Mouse (Mus musculus): ENCODE data around the gene Tpx2.

Tpx2 gene

GRCm38 (mm10) chr2:152911432-152911831 is 63.7 kb downstream of the Tpx2 start:
- in situ Hi-C loops (cut with MboI, MseI), result no loop called here

GRCm38 (mm10) chr2:152913471-152913870 is 65.7 kb downstream of the Tpx2 start:
- in situ Hi-C loops (cut with MboI, MseI), result no loop called here

DNA sequence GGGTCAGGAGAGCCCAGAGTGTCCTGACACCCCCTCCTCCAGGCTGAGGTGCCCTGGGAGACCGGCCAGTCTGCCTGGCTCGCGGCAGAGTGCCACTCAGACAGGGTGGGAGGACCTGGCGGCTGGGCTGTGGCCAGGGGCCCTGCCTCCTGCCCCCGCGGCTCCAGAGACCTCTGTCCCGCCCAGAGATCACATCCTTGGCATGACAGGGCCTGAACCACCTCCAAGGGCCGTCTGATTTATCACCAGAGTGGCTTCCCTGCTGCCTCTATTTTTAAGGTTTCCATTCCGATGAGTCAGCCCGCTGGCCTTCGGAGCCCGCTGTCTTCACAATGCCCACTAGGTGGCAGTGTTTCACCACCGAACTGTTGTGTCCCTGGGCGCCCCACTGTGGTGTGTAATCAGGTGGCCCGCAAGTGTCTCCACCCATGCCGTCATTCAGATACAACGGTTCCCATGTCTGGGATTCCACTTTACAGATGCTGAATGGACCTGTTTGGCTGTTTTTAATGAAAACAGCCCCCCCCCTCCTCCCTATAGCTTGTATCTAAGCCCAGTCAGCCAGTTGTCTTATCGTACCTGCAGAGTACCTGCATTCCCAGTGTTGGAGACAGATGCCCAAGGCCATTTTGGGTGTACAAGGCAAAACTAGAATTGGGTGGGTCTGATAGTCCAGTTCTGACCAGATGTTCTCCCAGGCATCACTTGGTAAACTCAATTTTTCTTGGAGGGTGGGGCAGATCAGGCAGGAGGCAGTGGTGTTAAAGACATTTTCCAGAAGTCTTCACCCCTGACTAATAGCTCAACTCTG is 66.8 kb downstream of the Tpx2 start:
- in situ Hi-C loops (cut with MboI, MseI), result loop anchor here (5.0 kb wide), 2 partner anchors 108 to 228 kb away; no protein-coding TSS in a partner anchor

DNA sequence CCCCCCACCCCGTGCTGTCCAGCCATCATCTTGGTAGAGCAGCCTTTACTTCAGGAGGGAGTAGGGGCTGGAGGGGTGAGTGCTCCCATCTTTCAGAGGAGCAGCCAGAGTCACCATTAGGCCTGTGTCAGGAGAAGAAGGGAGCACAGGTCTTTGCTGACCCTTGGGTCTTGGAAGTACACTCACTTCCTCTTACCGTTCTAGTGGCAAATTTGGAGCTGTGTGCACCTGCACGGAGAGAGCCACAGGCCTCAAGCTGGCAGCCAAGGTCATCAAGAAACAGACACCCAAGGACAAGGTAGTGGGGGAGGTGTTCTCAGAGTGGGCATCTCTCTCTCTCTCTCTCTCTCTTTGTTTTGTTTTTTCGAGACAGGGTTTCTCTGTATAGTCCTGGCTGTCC is 67.7 kb downstream of the Tpx2 start:
- in situ Hi-C loops (cut with MboI, MseI), result loop anchor here (5.0 kb wide), 2 partner anchors 107 to 227 kb away; no protein-coding TSS in a partner anchor

DNA sequence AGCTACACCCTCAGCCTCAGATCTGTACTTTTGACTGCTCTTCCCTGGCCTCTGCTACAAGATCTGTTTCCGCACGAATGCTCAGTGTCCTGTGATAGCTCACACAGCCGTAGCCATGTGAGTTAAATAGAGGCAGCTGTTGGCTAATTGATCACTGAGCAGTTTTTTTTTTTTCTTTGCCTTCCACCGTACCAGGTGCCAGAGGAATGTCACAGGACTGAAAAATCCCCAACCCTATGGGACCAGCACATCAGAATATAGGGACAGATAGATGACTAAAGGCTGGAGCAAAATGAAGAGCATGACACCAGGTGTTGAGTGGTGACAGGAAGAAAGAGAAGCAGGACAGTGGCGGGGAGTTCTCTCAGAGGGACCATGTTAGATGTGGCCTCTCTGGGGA is 68.3 kb downstream of the Tpx2 start:
- in situ Hi-C loops (cut with MboI, MseI), result loop anchor here (5.0 kb wide), 2 partner anchors 106 to 226 kb away; no protein-coding TSS in a partner anchor

GRCm38 (mm10) chr2:152917671-152918070 is 69.9 kb downstream of the Tpx2 start:
- in situ Hi-C loops (cut with MboI, MseI), result loop anchor here (5.0 kb wide), 2 partner anchors 105 to 225 kb away; no protein-coding TSS in a partner anchor

DNA sequence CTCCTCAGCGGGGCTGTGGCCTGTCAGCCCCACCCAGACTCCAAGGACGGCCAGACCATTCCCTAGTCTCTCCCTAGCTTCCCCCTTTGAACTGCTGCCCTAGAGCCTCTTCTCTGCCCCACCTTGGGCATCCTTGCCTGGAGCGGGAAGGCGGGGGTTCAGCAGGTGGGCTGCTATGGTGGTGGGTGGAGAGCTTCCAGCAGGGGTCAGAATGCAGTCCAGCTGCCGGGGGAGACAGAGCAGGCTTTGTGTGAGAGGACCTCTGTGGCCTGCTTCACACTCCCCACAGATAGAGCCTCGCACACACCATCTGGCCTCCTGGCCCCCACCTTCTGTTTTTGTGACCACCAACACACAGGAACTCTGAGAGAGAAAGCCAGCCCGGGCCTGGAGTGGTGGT is 74.6 kb downstream of the Tpx2 start:
- in situ Hi-C loops (cut with MboI, MseI), result no loop called here

DNA sequence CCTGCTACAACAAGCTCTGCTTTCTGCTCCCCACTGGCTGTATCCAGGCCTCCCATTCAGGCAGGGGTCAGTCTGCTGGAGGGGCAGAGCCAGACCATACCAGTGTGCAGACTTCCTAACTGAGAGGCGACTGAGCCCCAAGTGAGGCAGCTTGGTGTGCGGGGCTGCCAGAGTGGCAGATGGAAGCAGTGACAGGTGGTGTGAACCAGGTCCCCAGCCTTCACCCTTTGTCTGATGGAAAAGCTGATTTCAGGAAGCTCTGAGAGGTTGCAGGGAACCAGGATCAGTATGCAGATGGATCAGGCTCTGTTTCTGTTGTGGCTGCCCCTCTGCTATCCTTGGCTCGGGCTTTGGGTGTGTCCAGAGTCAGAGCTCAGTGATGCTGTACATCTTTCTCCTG is 75.9 kb downstream of the Tpx2 start:
- in situ Hi-C loops (cut with MboI, MseI), result no loop called here

DNA sequence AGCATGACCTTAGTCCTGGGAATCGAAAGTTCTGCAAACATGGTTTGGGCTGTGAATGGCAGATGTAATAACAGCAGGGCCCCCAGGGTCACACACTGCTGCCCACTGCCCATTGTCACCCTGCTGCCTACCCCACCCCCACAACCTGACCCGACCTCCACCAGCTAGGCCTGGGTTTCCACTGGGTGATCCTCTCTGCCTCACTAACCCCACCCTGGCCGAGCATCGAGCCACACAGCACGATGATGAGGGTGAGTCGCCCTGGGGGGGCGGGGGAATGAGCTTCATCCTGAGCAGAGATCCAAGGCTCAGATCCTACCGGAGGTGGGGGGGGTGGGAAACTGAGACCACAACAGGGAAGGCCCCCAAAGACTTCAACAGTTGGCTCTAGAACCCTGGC is 76.4 kb downstream of the Tpx2 start:
- in situ Hi-C loops (cut with MboI, MseI), result no loop called here

DNA sequence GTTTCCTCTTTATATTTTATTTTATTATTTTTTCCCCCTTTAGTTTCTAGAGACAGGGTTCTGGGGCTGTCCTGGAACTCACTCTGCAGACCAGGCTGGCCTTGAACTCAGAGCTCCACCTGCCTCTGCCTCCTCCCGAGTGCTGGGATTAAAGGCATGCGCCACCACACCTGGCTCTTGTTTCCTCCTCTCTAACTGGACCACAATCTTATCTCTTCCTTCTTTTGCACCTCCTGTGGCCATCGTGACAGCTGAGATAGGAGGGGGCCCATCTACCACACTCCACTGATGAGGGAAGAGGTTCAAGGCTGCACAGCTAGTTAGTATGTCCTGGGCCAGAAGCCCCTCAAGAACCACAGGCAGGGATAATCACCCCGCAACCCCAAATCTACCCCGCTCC is 76.8 kb downstream of the Tpx2 start:
- in situ Hi-C loops (cut with MboI, MseI), result no loop called here

- in situ Hi-C loops (cut with MboI, MseI), result no loop called here
These were observed 77.6 kb downstream of the Tpx2 start for GRCm38 (mm10) chr2:152925189-152925872.

GRCm38 (mm10) chr2:152926896-152927295 is 79.1 kb downstream of the Tpx2 start:
- in situ Hi-C loops (cut with MboI, MseI), result no loop called here

GRCm38 (mm10) chr2:152927371-152927770 is 79.6 kb downstream of the Tpx2 start:
- in situ Hi-C loops (cut with MboI, MseI), result no loop called here

- in situ Hi-C loops (cut with MboI, MseI), result no loop called here
These were observed 80.6 kb downstream of the Tpx2 start for GRCm38 (mm10) chr2:152928219-152928987.

DNA sequence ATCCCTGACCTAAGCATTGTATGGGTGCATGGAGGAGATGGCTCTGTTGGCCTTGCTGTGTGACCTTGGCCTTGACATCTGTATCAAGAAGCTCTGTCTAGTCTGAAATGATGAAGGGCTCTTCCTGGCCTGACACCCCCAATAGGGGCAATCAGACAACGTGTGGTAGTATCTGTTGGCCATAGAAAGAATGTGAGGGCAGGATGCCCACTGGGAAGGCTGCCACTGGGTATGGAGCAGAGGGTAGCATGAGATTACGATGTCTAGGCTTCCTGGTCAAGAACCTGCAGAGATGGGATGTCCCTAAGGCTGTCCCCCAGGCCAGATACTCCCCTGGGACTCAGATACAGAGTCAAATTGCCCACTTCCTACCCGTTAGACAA is 81.2 kb downstream of the Tpx2 start:
- in situ Hi-C loops (cut with MboI, MseI), result no loop called here

GRCm38 (mm10) chr2:152930276-152930675 is 82.5 kb downstream of the Tpx2 start:
- in situ Hi-C loops (cut with MboI, MseI), result no loop called here

DNA sequence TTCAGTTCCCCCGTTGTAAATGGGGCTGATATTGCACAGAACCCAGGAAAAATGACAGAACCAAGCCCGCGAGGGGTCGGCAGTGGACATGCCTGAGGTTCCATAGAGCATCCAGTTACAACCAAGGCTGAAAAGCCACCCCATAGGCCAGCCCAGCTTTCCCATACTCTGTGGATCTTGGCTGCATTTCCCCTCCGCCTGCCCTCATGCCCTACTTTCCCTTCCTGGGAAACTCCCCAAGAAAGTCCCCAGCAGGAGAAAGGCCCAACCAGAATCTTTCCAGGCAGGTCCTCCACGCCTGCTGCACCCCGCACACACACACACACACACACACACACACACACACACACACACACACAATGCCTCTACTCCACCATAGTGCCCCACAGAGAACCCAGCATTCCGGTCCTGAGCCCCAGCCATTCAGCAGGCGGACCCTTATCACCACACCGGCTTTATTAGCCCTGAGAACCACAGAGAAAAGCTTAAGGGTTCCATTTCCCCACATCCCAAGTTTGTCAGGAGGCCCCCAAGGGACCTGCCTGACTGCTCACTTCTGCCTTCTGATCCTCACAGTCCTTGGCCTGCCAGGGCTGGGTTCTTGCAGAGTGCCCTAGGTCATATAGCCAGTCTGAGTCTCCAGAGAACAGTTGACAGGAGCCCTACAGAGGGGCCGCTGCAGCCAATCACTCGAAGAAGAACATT is 83.8 kb downstream of the Tpx2 start:
- in situ Hi-C loops (cut with MboI, MseI), result no loop called here

DNA sequence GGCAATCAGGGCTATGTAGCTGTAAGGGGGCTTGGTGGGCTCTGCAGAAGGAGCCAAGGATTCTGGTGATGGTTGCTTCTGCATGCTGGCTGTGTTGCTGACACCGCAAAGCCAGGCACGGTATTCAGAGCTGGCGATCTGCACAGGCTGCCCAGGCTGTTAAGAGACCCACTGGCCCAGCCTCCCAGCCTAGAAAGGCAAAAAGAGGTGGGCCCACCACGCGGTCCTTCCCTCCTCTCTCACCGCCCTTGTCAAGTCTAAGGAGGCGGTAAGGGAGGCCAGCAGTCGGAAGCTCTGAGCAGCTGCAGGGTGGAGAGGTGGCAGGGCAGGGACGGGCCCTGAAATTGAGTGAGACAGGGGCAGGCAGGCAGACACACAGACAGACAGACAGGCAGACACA is 85.3 kb downstream of the Tpx2 start, which contains the start of gene Foxs1:
Gene Foxs1 (minus strand): TSS at position 161 of the 400 bp plus-strand sequence.
- in situ Hi-C loops (cut with MboI, MseI), result no loop called here

GRCm38 (mm10) chr2:152933614-152934013 is 85.8 kb downstream of the Tpx2 start:
- in situ Hi-C loops (cut with MboI, MseI), result no loop called here

DNA sequence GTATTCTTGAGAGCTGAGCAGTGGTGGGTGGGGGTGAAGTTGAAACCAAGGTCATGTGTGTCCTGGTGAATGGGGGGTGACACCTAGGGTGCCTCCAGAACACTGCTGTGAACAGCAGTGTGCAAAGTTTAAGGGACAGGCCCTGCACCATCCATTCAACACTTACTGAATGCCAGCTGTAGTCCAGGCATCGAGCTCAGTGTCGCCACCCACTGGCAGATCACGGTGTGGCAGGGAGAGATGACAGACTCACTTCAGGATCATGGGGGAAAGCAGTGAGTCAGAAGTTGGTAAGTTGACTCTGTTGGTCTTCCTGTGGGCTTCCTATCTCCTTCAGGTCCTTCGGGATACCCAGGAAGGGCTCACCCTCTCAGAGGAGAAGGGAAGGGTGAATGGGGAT is 92.1 kb downstream of the Tpx2 start:
- in situ Hi-C loops (cut with MboI, MseI), result no loop called here

GRCm38 (mm10) chr2:152941106-152941505 is 93.3 kb downstream of the Tpx2 start:
- in situ Hi-C loops (cut with MboI, MseI), result no loop called here

All from T-helper 1 cell (primary cell).